Mouse (Mus musculus) megakaryocyte, embryonic 14.5 days (primary cell): ENCODE results near the gene Prodh2. TPM values are rescaled to one million over a fixed set of nuclear protein-coding genes. Genes with fewer than 3 reads are reported as not detected.
"Not testable (repeated sequence)": the region's sequence is repeated elsewhere in the genome, so short reads cannot be mapped to it uniquely, and the experiment has no call there.

Experiments used
- H3K27me3 ChIP-seq: replicated peaks from 2 replicates; pipeline ENCODE3; 2012; ENCODE audit warnings: inconsistent platforms
- H3K36me3 ChIP-seq: replicated peaks from 2 replicates; pipeline ENCODE3; 2012; ENCODE audit warnings: low read length, inconsistent platforms, mixed read lengths
- H3K4me1 ChIP-seq: 2 replicates; pipeline ENCODE4 v1.6.1; 2012; ENCODE audit warnings: inconsistent platforms
- H3K4me3 ChIP-seq: replicated peaks from 2 replicates; pipeline ENCODE3; 2012; ENCODE audit warnings: moderate library complexity, mild to moderate bottlenecking, inconsistent platforms
- H3K9me3 ChIP-seq: 2 replicates; pipeline ENCODE4 v1.6.1; 2012; ENCODE audit warnings: inconsistent platforms
- FLI1 ChIP-seq: IDR thresholded peaks from 2 replicates; pipeline ENCODE4 v1.6.1; 2012; ENCODE audit warnings: low read length, inconsistent platforms, mixed read lengths
- GATA1 ChIP-seq: IDR thresholded peaks from 3 replicates; pipeline ENCODE4 v1.6.1; 2012; ENCODE audit warnings: mixed read lengths, low read length, inconsistent platforms, borderline replicate concordance
- polyA plus RNA-seq: library from polyadenylated mRNA; stranded (reverse); fragments of >175 nt; gene quantifications from 2 replicates; pipeline ENCODE4 v1.2.3, GENCODE M21; 2012; ENCODE audit warnings: low replicate concordance; ENCODE audit not compliant: insufficient read depth

Prodh2 gene
- polyA plus RNA-seq, 1 experiment = not detected

DNA sequence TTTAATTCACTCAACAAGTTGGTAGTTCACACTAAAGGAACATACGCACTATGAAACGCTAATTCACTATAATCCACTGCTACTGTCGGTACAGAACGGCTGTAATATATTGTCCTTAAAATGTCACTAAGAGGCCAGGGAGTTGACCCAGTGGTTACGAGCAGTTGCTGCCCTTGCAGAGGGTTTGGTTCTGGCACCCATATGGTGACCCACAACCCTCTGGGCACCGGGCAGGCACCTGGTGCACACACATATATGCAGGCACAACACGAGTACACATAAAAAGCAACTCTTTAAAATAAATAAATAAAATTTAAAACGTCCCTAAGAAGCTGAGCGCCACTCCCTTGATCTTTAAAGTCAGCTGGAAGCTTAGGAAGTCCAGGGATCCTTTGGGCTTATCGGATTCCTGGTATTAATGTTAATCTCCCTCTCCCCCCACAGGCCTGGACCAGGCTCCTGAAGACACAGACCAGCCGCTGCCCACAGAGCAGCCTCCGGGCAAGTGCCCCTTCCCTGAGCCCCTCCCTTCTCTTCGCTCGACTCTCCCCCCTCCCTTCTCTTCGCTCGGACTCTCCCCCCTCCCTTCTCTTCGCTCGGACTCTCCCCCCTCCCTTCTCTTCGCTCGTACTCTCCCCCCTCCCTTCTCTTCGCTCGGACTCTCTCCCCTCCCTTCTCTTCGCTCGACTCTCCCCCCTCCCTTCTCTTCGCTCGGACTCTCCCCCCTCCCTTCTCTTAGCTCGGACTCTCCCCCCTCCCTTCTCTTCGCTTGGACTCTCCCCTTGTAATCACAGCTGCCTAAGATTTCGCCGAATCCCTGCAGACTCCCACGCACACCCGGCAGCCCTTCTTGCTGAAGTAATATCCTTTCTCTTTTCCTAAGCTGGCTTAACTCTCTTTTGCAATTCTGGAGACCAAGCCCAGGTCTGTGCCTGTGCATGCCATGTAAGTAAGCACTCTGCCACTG, 15.7 kb upstream of the Prodh2 start:
- no peak for TF ChIP-seq FLI1
- TF ChIP-seq GATA1 = no peak
- peaks cover 4% of the 10 kb centered on the region; the same call in 1 of the 2 replicates for H3K9me3 ChIP-seq
- peaks cover 8% of the 10 kb centered on the region for H3K4me1 ChIP-seq
- H3K36me3 ChIP-seq = no peaks in the 10 kb centered on the region
- no peak overlapping the region for H3K4me3 ChIP-seq
- H3K27me3 ChIP-seq = peaks cover 63% of the 10 kb centered on the region

GRCm38 (mm10) chr7:30484250-30484649, 9.2 kb upstream of the Prodh2 start:
- no peak for TF ChIP-seq FLI1
- no peak for TF ChIP-seq GATA1

GRCm38 (mm10) chr7:30490251-30490956, 3.0 kb upstream of the Prodh2 start:
- peaks cover 23% of the 10 kb centered on the region for H3K27me3 ChIP-seq
- peaks cover 2% of the 10 kb centered on the region; the same call in 1 of the 2 replicates for H3K9me3 ChIP-seq
- TF ChIP-seq GATA1 (no peak), FLI1 (no peak)

More at GRCm38 (mm10) chr7:30484250-30484649, 9.2 kb upstream of the Prodh2 start:
- H3K4me3 ChIP-seq = no peak overlapping the region
- H3K27me3 ChIP-seq = peaks cover 43% of the 10 kb centered on the region
- H3K9me3 ChIP-seq = no peaks in the 10 kb centered on the region
- no peaks in the 10 kb centered on the region for H3K36me3 ChIP-seq
- peaks cover 13% of the 10 kb centered on the region for H3K4me1 ChIP-seq

GRCm38 (mm10) chr7:30490957-30491307, 2.5 kb upstream of the Prodh2 start:
- peaks cover 23% of the 10 kb centered on the region for H3K27me3 ChIP-seq
- H3K36me3 ChIP-seq = no peaks in the 10 kb centered on the region
- no peak for TF ChIP-seq GATA1
- TF ChIP-seq FLI1 = no peak
- H3K4me1 ChIP-seq = peaks cover 15% of the 10 kb centered on the region
- no peak overlapping the region for H3K4me3 ChIP-seq
- H3K9me3 ChIP-seq = peaks cover 3% of the 10 kb centered on the region; the same call in 1 of the 2 replicates

More at GRCm38 (mm10) chr7:30490251-30490956, 3.0 kb upstream of the Prodh2 start:
- H3K4me1 ChIP-seq = peaks cover 15% of the 10 kb centered on the region
- H3K36me3 ChIP-seq = no peaks in the 10 kb centered on the region
- no peak overlapping the region for H3K4me3 ChIP-seq

DNA sequence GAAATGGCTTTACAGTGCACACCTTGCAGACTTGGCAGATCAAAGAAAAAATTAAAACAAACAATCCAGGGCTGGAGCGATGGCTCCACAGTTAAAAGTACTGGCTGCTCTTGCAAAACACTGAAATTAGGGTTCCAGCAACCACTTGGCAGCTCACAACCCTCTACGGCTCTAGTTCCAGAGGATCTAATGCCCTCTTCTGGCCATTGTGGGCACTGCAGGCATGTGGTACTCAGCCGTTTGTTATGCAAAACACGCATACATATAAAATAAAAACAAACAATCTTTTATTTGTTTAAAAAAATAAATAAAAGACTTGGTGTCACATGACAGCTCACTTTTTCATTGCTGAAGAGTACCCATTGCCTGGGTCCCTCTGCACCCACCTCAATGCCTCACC, 657 bp upstream of the Prodh2 start:
- Histone ChIP-seq H3K4me3 (no peak overlapping the region), H3K4me1 (peaks cover 15% of the 10 kb centered on the region), H3K36me3 (no peaks in the 10 kb centered on the region), H3K27me3 (peaks cover 18% of the 10 kb centered on the region), H3K9me3 (peaks cover 3% of the 10 kb centered on the region; the same call in 1 of the 2 replicates)
- TF ChIP-seq GATA1 (no peak), FLI1 (no peak)

DNA sequence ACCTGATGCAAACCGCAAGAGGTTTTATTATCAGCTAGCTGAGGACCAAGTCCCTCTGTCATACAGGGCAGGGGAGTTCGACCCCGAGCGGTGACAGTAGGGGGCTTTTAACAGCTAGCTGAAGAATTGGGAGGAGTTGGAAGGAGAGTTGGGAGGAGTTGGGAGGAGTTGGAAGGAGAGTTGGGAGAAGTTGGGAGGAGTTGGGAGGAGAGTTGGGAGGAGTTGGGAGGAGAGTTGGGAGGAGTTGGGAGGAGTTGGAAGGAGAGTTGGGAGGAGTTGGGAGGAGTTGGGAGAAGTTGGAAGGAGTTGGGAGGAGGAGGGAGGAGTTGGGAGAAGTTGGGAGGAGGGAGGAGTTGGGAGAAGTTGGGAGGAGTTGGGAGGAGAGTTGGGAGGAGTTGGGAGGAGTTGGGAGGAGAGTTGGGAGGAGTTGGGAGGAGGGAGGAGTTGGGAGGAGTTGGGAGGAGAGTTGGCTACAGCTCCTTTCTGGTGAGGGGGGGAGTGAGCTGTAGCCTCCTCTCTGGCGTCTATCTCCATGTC, 2.2 kb downstream of the Prodh2 start:
- not testable (repeated sequence) for H3K9me3 ChIP-seq, H3K4me1 ChIP-seq, H3K4me3 ChIP-seq, H3K36me3 ChIP-seq
- peaks cover 16% of the 10 kb centered on the region for H3K27me3 ChIP-seq

- not testable (repeated sequence) for H3K4me1 ChIP-seq, H3K9me3 ChIP-seq, H3K36me3 ChIP-seq, H3K4me3 ChIP-seq
- H3K27me3 ChIP-seq = peaks cover 12% of the 10 kb centered on the region
Observed at GRCm38 (mm10) chr7:30501159-30501558, 7.7 kb downstream of the Prodh2 start.

GRCm38 (mm10) chr7:30508061-30508460, 14.6 kb downstream of the Prodh2 start:
- peaks cover 45% of the 10 kb centered on the region for H3K27me3 ChIP-seq
- H3K4me3 ChIP-seq = no peak overlapping the region
- no peaks in the 10 kb centered on the region for H3K4me1 ChIP-seq
- no peak for TF ChIP-seq GATA1
- no peak for TF ChIP-seq FLI1
- no peaks in the 10 kb centered on the region for H3K36me3 ChIP-seq
- no peaks in the 10 kb centered on the region for H3K9me3 ChIP-seq

DNA sequence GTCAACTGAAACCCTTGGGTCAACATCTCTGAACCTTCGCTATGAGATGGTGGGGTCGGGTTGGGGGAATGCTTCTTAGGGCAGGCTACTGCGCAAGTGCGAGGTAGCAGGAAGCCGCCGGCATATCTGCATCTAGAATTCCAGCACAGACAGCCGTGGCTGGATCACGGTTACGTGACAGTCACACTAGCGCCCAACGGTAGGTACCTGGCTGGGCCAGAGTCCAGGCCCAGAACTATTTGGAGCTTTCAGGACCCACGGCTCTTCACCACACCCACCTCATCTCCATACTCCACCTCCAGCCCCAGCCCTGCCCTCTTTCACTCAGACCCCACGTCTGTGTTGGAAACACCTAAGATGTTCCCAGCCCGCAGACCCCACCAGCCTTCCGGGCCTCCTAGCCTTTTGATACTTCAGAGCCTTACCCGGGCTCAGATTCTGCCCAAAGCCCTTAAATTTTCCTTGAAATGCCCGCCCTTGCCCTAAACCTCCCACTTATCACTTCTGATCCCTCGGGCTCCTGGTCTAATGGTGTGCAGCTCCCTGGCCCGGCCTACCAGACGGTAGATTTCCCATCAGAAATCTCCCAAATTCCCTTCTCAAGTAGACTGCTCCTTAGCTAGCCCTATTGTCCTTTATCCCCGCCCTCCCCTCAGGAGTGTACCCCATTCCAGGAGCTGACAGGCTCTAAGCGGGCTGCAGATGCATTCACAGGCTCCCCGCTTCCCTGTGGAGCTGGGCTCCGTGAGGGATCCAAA, 21.8 kb downstream of the Prodh2 start:
- Histone ChIP-seq H3K4me1 (no peaks in the 10 kb centered on the region), H3K4me3 (no peak overlapping the region), H3K9me3 (no peaks in the 10 kb centered on the region), H3K27me3 (peaks cover 60% of the 10 kb centered on the region), H3K36me3 (no peaks in the 10 kb centered on the region)
- TF ChIP-seq FLI1 (no peak), GATA1 (no peak)
